Mouse (Mus musculus) layer of hippocampus, adult 18-20 months (tissue): ENCODE results near the gene Rnf215. TPM values are rescaled to one million over a fixed set of nuclear protein-coding genes. Genes with fewer than 3 reads are reported as not detected.
A peak's percentile ranks its signal among the peaks of the same experiment; 100 is the strongest.
"Not testable (repeated sequence)": the region's sequence is repeated elsewhere in the genome, so short reads cannot be mapped to it uniquely, and the experiment has no call there.

ENCODE experiments used
- DNase-seq, 2 experiments: peaks; one replicate each; pipeline ENCODE4 v3.0.0; 2022; ENCODE audit warnings: low spot score in 2 of 2
- long read RNA-seq: library from polyadenylated mRNA; stranded (forward); transcript quantifications from one replicate; pipeline ENCODE4 v2.0.0, GENCODE M21; 2021
- total RNA-seq, 2 experiments: library from RNA; stranded (reverse); gene quantifications; 2 replicates each; pipeline ENCODE4 v1.2.3; 2021

The Rnf215 gene
- 10 to 100 TPM; 27.1 to 27.5 TPM for total RNA-seq
- long read RNA-seq, transcript Rnf215-201 (9 exons, 1,874 nt) = major isoform, 16 of 35 reads
- long read RNA-seq, partial matches to known transcripts = 4 of 35 reads
- long read RNA-seq, other reads (novel, unspliced or antisense) = 15 of 35 reads

- DNase-seq = peak; percentile 76 to 89
These were observed at the start of gene Rnf215 for GRCm38 (mm10) chr11:4134986-4135935. Gene Rnf215 (plus strand): TSS chr11:4135202.

GRCm38 (mm10) chr11:4086246-4086645 lies 48.8 kb upstream of the Rnf215 start:
- DNase-seq = no peak

- DNase-seq = peak in 1 of 2 experiments; percentile 74
These were observed 47.7 kb upstream of the Rnf215 start for GRCm38 (mm10) chr11:4087267-4087666.

DNA sequence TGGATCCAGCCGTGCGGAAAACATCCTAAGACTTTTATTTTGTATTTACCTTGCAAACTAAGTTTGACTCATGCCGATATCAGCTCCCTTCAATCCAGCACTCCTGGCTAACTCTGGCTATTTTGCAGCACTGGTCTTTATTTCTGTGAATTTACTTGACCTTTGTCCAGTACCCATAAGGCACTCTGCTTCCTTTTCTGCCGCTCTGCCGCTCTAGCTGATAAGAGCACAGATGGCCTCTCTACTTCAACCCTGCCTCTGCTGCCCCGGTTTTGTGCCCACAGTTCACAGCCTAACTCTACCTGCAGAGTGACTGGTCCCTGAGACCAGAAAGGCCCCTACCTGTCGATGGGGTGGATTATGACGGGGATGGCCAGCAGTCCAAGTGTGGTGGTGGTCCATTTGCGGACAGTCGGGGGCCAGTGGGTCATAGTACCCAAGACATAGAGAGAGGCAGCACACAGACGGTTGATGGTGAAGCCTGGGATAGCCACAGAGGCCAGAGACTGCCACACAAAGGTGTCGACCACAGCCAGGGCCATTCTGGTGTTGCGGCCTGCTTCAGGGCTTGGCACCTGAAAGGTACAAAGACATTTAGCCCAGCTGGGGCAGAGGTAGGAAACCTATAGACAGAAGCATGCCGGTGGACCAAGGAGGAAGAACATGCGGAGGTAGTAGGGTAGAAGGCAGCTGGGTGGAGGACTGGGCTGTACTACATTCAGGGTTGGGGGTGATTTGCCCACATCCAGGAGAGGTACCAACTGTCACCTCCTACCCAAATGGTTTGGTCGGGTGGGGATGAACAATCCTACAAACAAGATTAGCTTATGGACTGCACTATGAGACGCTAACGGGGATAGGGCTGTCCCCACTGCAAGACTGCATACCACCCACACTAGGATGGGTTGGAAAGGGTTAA lies 41.3 kb upstream of the Rnf215 start:
- DNase-seq = no peak

- DNase-seq = peak; percentile 80 to 85
These were observed 40.4 kb upstream of the Rnf215 start for GRCm38 (mm10) chr11:4094378-4095170.

DNA sequence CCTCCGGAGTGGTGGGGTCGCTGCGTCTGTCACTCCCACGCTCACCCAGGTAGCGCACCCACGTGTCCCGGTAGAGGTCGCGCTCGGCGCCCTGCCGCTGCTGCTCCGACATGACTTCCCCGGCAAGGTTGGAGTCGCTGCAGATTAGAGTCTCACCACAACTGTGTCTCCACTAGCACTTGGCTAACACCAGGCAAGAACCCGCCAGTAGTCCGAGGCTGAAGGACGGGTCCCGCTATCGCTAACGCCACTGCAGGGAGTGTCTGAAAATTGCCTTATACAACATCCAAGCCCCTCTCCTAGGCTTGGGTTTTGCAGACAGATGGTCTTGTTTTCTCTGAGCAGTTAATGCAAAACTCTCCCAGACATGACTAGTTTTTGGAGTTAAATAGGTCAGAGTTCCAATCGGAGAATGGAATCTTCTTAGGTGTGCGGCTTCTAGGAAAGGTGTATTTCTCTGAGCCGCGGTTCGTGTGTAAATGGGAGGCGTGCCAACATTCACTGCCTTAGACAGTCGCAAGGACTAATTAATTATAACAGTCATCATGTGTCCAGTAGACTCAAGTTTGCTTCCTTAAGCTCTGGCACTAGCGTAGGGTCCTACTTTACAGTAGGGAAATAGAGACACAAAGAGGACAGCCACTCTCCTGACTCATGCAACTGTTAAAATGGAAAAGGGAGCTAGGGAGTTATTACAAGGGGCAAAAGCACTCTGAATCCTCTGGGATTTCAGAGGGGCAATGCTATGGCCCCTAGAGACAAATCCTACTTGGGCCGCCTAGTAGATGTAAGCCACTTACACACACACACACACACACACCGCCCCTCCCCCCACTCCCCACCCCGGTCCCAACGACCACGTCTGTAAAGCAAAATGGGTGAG lies 39.6 kb upstream of the Rnf215 start, which contains the start of gene Mtfp1:
Gene Mtfp1 (minus strand): TSS at position 275 of the 883 bp plus-strand sequence.
- peak in 1 of 2 experiments; percentile 73 for DNase-seq

- peak; percentile 98 to 99 for DNase-seq
These were observed 38.7 kb upstream of the Rnf215 start for GRCm38 (mm10) chr11:4096054-4096984.

DNA sequence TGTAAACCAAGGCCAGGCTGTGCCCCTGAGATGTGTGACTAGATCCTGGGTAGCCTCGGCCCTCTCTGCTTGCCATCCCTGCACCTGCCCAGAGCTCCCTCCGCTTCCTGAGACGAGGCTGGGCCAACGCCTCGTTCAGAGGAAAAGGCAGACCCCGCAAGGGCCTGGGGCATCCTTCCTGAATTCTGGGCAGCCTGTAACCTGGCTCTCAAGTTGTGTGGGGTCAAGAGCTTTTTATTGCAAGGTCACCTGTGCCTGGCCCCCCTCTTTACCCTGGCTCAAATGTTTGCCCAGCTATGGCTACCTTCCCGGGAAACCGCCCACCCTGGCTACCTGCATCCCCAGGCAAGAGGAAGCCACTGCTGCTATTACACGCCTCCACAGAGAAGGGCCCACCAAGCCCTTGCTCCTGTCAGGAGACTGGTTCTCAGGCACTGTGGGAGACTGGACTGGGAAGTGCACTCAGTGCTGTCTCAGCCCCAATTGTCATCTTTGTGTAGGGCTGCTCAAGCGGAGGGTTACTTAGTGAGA lies 37.8 kb upstream of the Rnf215 start:
- no peak for DNase-seq

DNA sequence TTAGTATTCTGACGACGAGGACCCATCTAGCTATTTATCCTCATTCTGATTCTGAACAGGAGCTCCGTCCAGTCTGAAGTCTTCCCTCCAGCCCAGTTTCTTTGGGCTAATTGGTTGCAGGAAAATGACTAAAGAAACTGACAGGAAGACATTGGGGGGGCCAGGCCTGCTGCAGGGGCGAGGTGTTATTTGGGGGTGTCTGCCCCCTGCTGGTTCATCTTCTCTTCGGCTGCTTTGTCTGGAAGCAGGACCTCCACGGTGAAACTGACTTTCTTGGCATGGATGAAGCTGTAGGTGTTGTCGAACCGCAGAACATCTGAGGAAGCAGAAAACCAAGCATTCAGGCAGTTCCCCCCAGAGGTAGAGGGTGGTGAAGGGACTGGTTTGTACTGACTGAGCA lies 36.9 kb upstream of the Rnf215 start:
- DNase-seq = no peak

- DNase-seq = no peak
These were observed 36.2 kb upstream of the Rnf215 start for GRCm38 (mm10) chr11:4098816-4099215.

GRCm38 (mm10) chr11:4099447-4099846 lies 35.6 kb upstream of the Rnf215 start:
- DNase-seq = peak in 1 of 2 experiments; percentile 55

DNA sequence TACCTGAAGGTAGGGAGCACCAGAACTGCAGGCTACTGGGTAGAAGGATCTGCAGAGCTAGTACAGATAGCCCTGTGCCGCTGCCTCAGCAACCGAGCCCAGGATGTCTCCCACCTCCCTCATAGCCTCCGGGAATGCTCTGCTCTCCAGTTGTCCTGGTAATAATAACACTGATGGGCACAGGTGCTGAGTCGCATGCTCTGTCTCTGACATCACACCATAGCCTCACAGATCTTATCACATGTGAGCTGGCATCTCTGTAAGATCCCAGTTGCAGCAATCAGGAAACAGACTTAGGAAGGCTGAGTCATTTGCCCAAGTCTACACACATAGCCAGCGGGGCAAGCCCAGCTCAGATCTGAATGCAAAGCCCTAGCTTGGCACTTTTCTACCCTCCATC lies 33.2 kb upstream of the Rnf215 start:
- peak in 1 of 2 experiments; percentile 42 for DNase-seq

GRCm38 (mm10) chr11:4103522-4103921 lies 31.5 kb upstream of the Rnf215 start:
- DNase-seq = no peak

- DNase-seq = no peak
These were observed 30.0 kb upstream of the Rnf215 start for GRCm38 (mm10) chr11:4104989-4105388.

DNA sequence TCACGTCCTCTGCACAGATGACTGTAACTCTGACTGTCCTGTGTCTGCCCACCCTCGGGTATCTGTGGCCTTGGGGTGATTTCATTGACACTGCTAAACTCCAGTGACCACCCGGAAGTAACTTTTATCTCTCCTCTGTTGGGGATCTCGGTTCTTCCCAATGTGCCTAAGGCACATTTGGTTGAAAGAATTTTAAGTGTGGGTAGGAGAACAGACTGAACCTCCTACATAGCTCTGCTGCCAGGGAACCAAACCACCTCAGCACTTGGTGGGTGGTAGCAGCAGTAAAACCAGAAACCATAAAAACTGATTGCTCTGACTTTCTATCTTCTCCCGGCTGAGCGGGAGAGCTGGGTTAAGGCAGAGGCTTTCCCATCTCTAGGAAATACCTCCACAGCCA lies 29.6 kb upstream of the Rnf215 start:
- peak; percentile 78 to 81 for DNase-seq

- not testable (repeated sequence) for DNase-seq
These were observed 27.1 kb upstream of the Rnf215 start for GRCm38 (mm10) chr11:4107901-4108300.

- DNase-seq = no peak
These were observed 26.3 kb upstream of the Rnf215 start for GRCm38 (mm10) chr11:4108691-4109090.

- DNase-seq = no peak
These were observed 23.0 kb upstream of the Rnf215 start for GRCm38 (mm10) chr11:4112033-4112432.
